Mouse (Mus musculus): ENCODE results near the gene Rptn. TPM values are rescaled to one million over a fixed set of nuclear protein-coding genes. Genes with fewer than 3 reads are reported as not detected.

The Rptn gene
- total and polyA plus RNA-seq, 3 experiments = not detected

- no peak for TF ChIP-seq HCFC1 (IDR thresholded peaks at IDR 0.05; ENCODE audit: low read depth, low read length)
- no peaks in the 10 kb centered on the region for H3K4me1 ChIP-seq (ENCODE audit: control insufficient read depth in 1 of 2, insufficient read depth in 2 of 2, low read length in 2 of 2)
- H3K9me3 ChIP-seq (replicated peaks; ENCODE audit: insufficient read depth, low read length) = no peaks in the 10 kb centered on the region
- no peaks in the 10 kb centered on the region for H3K27me3 ChIP-seq (ENCODE audit: control insufficient read depth in 1 of 2, insufficient read depth in 2 of 2, low read length in 2 of 2)
- H3K27ac ChIP-seq (ENCODE audit: control insufficient read depth, low read depth, low read length) = no peak overlapping the region
- H3K4me3 ChIP-seq (ENCODE audit: control insufficient read depth in 1 of 2, insufficient read depth in 1 of 2, low read depth in 2 of 2, low read length in 2 of 2) = no peak overlapping the region
- H3K9ac ChIP-seq (ENCODE audit: control insufficient read depth, low read depth, low read length, poor library complexity, severe bottlenecking) = no peak overlapping the region
- no peak for DNase-seq (ENCODE audit: low read depth, low spot score)
- H3K79me2 ChIP-seq (ENCODE audit: control insufficient read depth, insufficient read depth, low read length, poor library complexity) = no peaks in the 10 kb centered on the region
- H3K36me3 ChIP-seq (ENCODE audit: control insufficient read depth in 1 of 2, insufficient read depth in 2 of 2, low read length in 2 of 2) = no peaks in the 10 kb centered on the region
These were observed 25.3 kb upstream of the Rptn start for GRCm38 (mm10) chr3:93368171-93368570.

DNA sequence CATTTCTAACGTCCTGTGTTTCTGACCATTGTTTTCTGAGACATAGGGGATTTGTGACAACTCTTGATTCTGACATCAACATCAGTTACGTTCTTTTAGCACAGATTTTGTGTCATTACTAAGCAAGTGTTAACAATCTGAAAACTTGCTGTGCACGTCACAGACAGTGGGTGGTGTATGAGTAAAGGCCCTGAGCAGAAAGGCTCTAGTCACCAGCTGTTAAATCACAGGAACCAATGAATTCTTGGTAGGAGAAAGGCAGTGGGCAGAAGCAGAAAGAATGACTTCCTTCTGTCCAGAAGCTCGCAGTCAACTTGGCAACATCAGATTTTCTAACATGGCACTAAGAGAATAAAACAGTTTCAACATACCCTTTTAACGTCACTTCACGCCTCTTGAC lies 20.1 kb upstream of the Rptn start:
- DNase-seq (ENCODE audit: low read depth, low spot score) = no peak
- TF ChIP-seq POLR2AphosphoS5 (IDR thresholded peaks at IDR 0.05; ENCODE audit: borderline replicate concordance, low read depth, low read length) (no peak), EP300 (IDR thresholded peaks at IDR 0.05; ENCODE audit: low read depth in 1 of 2, low read length in 2 of 2) (no peak), ZKSCAN1 (IDR thresholded peaks at IDR 0.05; ENCODE audit: low read depth, low read length) (no peak), GATA1 (IDR thresholded peaks at IDR 0.05; ENCODE audit: low read depth, low read length) (no peak), HCFC1 (IDR thresholded peaks at IDR 0.05; ENCODE audit: low read depth, low read length) (no peak), MAX (IDR thresholded peaks at IDR 0.05; ENCODE audit: low read length) (no peak), USF2 (IDR thresholded peaks at IDR 0.05; ENCODE audit: borderline replicate concordance in 1 of 2, insufficient read depth in 1 of 2, low read depth in 1 of 2, low read length in 2 of 2) (no peak), KAT2A (conservative IDR thresholded peaks at IDR 0.05; ENCODE audit: low read depth, low read length) (no peak), TBP (IDR thresholded peaks at IDR 0.05; ENCODE audit: low read depth, low read length) (no peak), CHD2 (IDR thresholded peaks at IDR 0.05; ENCODE audit: low read length) (no peak), ETS1 (IDR thresholded peaks at IDR 0.05; ENCODE audit: low read depth, low read length) (no peak), TAL1 (IDR thresholded peaks at IDR 0.05; ENCODE audit: low read length) (no peak), RAD21 (IDR thresholded peaks at IDR 0.05; ENCODE audit: low read depth, low read length) (no peak), BHLHE40 (IDR thresholded peaks at IDR 0.05; ENCODE audit: borderline replicate concordance, low read depth, low read length) (no peak), TCF12 (IDR thresholded peaks at IDR 0.05; ENCODE audit: low read depth, low read length) (no peak), MEF2A (IDR thresholded peaks at IDR 0.05; ENCODE audit: extremely low read depth, insufficient replicate concordance, low read depth, low read length, poor library complexity, severe bottlenecking) (no peak), GABPA (IDR thresholded peaks at IDR 0.05; ENCODE audit: low read depth, low read length) (no peak), MAFK (IDR thresholded peaks at IDR 0.05; ENCODE audit: borderline replicate concordance, low read depth, low read length) (no peak), POLR2AphosphoS2 (IDR thresholded peaks at IDR 0.05; ENCODE audit: low read length) (no peak), E2F4 (IDR thresholded peaks at IDR 0.05; ENCODE audit: borderline replicate concordance, low read depth, low read length) (no peak)

More for the DNA sequence above, 20.1 kb upstream of the Rptn start:
- Histone ChIP-seq H3K4me3 (ENCODE audit: control insufficient read depth in 1 of 2, insufficient read depth in 1 of 2, low read depth in 2 of 2, low read length in 2 of 2) (no peak overlapping the region), H3K4me1 (ENCODE audit: control insufficient read depth in 1 of 2, insufficient read depth in 2 of 2, low read length in 2 of 2) (no peaks in the 10 kb centered on the region), H3K9ac (ENCODE audit: control insufficient read depth, low read depth, low read length, poor library complexity, severe bottlenecking) (no peak overlapping the region), H3K27me3 (ENCODE audit: control insufficient read depth in 1 of 2, insufficient read depth in 2 of 2, low read length in 2 of 2) (no peaks in the 10 kb centered on the region), H3K9me3 (replicated peaks; ENCODE audit: insufficient read depth, low read length) (no peaks in the 10 kb centered on the region), H3K79me2 (ENCODE audit: control insufficient read depth, insufficient read depth, low read length, poor library complexity) (no peaks in the 10 kb centered on the region), H3K27ac (ENCODE audit: control insufficient read depth, low read depth, low read length) (no peak overlapping the region), H3K36me3 (ENCODE audit: control insufficient read depth in 1 of 2, insufficient read depth in 2 of 2, low read length in 2 of 2) (no peaks in the 10 kb centered on the region)

All from MEL (cell line).